Mouse (Mus musculus) heart, postnatal 14 days (tissue): Measurements from ENCODE around the gene Ccdc163. TPM values are rescaled to one million over a fixed set of nuclear protein-coding genes. Genes with fewer than 3 reads are reported as not detected.
"Not testable (repeated sequence)": the region's sequence is repeated elsewhere in the genome, so short reads cannot be mapped to it uniquely, and the experiment has no call there.

Experiments used
- DNase-seq, 2 experiments: peaks; one replicate each; pipeline ENCODE4 v3.0.0; 2021 to 2022
- intact Hi-C: fragments of 180-260 bp; cut with DNase I; formaldehyde crosslinking; loops from one replicate; pipeline ENCODE4 v1.15.1; 2025
- long read RNA-seq, 2 experiments: library from polyadenylated mRNA; stranded (forward); transcript quantifications; one replicate each; pipeline ENCODE4 v2.0.0; 2021
- total RNA-seq, 2 experiments: library from RNA; stranded (reverse); gene quantifications; 2 replicates each; pipeline ENCODE4 v1.2.3; 2021

Gene Ccdc163
- 1 to 10 TPM; 6.8 to 9.3 TPM for total RNA-seq
- long read RNA-seq, experiment 1, partial matches to known transcripts: 1 of 4 reads
- long read RNA-seq, experiment 1, other reads (novel, unspliced or antisense): 3 of 4 reads
- long read RNA-seq, experiment 2, partial matches to known transcripts: 0 of 2 reads
- long read RNA-seq, experiment 2, other reads (novel, unspliced or antisense): 2 of 2 reads

DNA sequence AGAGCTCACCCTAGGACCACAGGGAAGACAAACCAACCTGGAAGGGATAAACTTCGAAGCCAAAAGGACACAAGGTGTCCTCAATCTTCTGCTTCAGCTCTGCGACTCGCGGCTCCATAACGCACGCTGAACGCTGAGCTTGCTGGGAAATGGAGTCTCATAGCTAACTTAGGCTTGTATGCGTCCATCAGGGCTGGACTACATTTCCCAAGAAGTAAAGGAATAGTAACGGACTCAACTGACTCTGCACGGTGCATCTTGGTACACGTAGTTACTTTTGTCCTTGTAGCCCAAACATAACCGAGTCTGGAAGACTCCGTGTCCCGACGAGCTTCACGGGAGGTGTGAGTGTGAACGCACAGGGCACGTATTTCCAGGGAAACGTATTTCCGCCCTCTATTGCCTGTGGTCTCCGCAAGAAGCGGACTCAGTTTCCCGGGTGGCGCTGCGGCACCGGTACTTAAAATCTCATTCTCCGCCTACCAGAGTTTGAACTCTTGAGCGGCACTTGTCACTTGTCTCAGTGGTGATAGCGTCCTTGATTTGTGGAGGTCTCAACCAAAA, at the start of gene Ccdc163, which contains the start of gene Mmachc:
TSS of gene Ccdc163 (plus strand) at position 309 of the 564 bp plus-strand sequence.
TSS of gene Mmachc (minus strand) at position 206 of the 564 bp plus-strand sequence.
- peak; percentile 84 to 86 for DNase-seq
- intact Hi-C loops: no loop called here

DNA sequence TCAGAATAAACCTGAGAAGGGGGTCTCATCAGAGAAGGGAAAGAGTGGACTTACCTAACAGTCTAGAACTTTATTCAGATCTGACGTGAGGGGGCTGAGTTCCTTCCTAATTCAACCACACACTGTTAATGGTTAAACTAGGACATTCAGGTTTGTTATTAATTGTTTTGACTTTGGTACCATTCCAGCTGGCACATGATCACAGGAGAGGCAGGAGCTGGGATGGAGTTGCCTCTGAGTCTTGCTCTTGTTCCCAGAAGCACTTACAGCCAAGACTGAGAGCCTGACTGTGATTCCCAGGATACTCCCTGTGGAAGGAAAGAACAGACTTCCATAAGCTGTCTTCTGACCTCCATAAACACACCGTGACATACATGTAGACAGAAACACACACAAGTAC, 48.8 kb upstream of the Ccdc163 start:
- peak in 1 of 2 experiments; percentile 31 for DNase-seq
- intact Hi-C loops: no loop called here

DNA sequence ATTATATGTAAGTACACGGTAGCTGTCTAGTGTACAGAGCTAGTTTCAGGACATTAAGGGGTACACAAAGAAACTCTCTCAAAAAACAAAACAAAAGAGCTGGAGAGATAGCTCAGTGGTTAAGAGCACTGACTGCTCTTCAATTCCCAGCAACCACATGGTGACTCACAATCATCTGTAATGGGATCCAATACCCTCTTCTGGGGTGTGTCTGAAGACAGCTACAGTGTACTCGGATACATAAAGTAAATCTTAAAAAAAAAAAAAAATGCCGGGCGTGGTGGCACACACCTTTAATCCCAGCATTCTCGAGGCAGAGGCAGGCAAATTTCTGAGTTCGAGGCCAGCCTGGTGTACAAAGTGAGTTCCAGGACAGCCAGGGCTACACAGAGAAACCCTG, 48.4 kb upstream of the Ccdc163 start:
- intact Hi-C loops, DNase-seq: not testable (repeated sequence)

DNA sequence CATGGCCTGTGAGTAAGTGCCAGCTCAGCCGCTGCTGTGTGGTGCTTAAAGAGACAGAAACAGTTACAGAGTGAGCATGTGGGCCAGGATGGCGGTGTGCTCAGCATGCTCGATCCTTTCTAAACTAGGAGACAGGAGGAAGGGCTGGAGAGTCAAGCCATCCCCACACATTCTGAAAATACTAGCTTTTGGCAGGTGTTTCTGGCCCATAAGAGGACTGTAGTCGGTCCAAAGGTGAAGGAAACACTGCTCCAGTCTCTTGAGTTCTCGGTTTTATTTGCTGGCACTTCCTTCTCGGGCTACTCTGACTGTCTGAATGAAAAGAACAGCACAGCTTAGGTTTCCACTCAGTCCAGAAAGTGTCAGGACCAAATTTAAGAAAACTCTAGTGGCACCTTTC, 47.5 kb upstream of the Ccdc163 start:
- DNase-seq: no peak
- intact Hi-C loops: no loop called here

DNA sequence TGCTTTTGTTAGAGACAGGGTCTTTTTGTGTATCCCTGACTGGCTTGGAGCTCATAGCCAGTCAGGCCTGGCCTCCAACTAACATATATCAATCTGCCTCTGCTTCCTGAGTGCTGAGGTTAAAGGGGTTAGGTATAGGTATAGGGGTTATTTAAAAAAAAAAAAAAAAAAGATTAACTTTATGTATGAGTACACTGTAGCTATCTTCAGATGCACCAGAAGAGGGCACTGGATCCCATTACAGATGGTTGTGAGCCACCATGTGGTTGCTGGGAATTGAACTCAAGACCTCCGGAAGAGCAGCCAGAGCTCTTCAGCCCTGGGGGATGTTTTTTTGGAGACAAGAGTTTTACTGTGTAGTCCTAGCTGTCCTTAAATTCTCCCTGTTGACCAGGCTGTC, 46.3 kb upstream of the Ccdc163 start:
- no peak for DNase-seq

DNA sequence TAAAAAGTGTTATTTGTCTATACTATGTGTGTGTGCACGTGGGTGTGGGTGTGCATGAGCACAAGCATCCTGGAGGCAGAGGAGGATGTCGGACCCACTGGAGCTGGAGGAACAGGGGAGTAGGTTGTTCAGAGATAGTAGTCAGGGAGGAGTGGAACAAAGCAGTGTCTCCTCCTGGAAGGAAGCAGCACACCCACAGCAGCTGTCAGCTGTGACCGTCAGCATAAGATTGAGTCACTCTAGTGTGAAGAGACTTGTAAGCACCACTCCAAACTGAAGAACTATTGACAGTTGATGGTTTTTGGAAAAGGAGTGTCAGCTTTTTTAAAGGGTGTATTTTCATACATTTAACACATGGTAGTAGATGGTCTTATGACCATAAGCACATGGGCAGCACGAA, 41.7 kb upstream of the Ccdc163 start:
- intact Hi-C loops: no loop called here
- DNase-seq: no peak

More for the DNA sequence above, 46.3 kb upstream of the Ccdc163 start:
- intact Hi-C loops: no loop called here

DNA sequence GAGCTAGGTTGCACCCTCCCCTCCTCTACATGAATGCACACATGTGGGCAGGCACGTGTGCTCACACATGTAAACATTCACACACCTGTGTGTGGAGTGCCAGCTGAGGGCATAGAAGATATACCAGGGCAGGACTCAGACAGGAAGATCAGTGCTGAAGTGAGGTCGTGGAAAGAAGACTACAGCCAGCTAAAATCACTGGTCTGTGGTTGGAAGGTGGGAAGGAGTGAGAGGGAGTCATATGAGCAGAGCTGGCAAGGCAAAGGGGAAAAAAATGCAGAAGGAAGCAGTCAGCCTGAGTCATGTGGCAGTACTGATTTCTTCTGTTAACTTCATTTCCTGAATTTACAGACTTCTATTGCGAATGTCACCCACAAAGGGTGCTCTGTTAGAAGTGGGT, 40.2 kb upstream of the Ccdc163 start:
- no peak for DNase-seq
- intact Hi-C loops: no loop called here

DNA sequence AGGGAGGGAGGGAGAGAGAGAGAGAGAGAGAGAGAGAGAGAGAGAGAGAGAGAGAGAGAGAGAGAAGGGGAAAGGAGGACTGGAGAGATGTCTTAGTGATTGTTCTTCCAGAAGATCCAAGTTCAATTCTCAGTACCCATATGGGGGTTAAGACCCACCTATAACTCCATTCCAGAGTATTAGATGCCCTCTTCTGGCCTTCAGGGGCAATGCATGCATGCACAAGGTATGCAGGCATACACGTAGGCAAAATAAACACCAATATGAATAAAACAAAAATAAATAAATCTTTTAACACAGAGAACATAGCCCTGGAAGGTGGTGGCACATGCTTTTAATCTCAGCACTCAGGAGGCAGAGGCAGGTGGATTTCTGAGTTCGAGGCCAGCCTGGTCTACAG, 39.0 kb upstream of the Ccdc163 start:
- DNase-seq: peak in 1 of 2 experiments; percentile 21
- intact Hi-C loops: no loop called here

DNA sequence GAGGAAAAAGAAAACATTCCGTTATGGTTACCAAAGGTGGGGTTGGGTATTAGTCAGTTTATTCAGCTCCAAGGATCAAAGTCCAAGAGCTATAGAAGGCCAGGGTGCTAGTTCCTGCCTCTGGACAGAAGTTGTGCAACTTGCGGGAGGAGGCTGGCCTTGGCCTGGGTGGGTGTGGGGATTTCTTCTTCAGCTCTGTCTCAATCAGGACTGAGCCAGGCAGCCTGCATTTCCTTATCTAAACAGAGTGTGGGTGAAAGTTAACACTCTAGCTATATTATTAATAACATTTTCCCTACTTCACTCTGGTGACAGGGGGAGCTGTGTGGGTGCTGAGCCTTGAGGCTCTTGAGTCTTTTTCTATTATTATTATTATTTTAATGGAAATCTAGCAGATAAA, 35.5 kb upstream of the Ccdc163 start:
- DNase-seq: peak; percentile 23 to 30
- intact Hi-C loops: no loop called here

DNA sequence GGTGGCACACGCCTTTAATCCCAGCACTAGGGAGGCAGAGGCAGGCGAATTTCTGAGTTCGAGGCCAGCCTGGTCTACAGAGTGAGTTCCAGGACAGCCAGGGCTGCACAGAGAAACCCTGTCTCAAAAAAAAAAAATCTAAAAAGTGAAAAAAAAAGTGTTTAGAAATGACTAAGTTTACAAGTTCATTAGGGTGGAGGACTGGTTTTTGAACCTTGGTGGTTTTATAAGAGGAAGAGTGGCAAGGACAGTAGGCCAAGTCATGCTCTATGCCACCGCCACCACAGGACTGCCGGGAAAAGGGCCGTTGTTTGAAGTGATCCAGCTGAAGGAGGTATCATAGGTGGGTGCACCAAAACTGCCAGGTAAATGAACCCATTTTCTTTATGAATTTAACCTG, 33.5 kb upstream of the Ccdc163 start:
- DNase-seq, intact Hi-C loops: not testable (repeated sequence)

DNA sequence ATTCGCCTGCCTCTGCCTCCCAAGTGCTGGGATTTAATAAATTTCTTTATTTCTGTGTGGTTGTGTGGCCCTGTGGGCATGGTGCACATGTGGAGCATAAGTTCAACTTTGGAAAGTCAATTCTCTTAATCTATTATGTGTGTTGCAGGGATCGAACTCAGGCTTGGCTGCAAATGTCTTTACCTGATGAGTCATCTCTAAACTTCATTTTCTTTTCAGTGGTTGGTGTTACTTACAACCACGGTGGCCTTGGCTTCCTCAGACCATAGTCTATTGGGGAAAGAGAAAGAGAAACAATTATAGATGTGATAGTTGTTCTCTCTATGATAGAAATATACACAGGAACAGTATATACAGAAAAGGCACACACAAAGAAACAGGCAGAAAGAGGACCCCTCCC, 32.3 kb upstream of the Ccdc163 start:
- DNase-seq: no peak
- intact Hi-C loops: no loop called here

DNA sequence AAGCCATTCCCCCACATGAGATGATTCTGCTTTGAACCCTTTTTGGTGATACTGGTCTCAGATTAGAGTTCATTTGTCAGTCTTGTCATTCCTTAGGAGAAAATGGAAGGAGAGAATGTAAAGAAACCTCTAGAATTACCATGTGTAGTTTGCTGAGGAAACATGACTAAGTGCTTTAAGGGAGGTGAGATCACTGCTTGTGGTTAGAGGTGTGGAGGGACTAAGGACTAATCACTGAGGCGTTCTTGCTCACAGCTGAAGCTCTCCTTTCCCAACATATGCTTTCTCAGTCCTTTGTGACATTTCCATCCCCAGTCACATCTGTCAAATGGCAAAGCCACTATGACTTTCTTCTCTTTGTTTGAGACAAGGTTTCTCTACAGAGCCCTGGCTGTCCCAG, 30.5 kb upstream of the Ccdc163 start:
- intact Hi-C loops: no loop called here
- DNase-seq: no peak

DNA sequence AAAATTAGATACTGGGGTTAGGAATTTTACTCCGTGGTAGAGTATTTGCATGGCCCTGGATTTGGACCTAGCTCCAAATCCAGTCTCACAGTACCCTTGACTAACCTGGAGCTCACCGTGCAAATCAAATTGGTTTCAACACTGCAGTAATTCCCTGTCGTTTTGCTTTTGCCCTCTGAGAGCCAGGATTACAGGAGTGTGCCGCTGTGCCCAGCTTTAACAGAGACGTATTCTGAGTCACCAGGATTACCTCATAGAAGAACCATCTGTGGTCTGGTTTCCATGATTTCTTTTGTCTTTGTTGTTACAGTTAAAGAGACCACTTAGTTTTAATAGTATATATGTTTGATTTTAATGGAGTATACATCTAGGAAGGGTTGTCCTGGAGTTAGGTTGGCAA, 29.2 kb upstream of the Ccdc163 start:
- DNase-seq: no peak
- intact Hi-C loops: no loop called here

DNA sequence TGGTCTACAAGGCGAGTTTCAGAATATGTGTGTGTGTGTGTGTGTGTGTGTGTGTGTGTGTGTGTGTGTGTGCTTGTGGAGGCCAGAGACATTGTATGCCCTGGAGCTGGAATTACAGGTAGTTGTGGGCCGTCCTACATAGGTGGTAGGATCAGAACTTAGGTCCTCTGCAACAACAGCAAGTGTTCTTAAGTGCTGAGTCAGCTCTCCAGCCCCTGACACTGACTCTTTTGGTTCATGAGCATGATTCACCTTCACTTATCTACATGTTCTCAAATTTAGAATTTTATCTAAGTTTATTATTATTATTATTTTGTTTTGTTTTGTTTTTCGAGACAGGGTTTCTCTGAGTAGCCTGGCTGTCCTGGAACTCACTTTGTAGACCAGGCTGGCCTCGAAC, 27.8 kb upstream of the Ccdc163 start:
- intact Hi-C loops, DNase-seq: not testable (repeated sequence)

DNA sequence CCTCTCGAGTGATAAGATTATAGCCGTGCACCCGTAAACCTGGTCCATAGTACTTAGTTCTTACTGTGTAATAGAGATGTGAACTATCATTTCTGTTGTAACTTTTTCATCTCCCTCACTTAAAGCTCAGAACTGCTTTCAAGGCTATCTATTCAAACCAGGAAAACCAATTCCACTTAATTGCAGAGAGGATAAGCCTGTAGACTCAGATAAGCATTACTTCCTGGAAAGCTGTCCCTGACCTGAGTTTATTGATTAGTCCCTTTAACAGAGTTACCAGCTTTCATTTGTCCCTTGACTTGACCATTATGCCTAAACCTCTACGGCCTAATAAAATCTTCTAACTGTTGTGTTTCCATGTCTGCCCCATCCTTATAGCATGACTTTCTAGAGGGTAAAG, 24.4 kb upstream of the Ccdc163 start:
- intact Hi-C loops: no loop called here
- DNase-seq: no peak

DNA sequence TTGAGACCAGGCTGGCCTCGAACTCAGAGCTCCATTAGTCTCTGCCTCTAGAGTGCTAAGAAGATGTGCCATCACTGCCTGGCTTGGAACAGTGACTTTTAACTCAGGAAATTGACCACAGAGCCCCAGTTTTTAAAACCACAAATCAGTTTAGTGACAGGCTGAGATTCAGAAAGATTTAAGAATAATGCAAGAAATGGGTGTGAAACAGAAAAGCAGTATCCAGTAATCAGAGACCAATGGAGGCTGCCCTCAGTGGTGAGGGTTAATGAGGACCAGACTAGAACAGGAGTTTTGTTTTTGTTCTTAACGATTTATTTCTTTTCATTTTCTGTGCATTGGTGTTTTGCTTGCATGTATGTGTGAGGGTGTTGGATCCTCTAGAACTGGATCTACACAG, 23.6 kb upstream of the Ccdc163 start:
- intact Hi-C loops: loop anchor here (5.0 kb wide), 2 partner anchors 32 to 127 kb away; partner anchors contain the start of genes Akr1a1, Gpbp1l1 and Tmem69

DNA sequence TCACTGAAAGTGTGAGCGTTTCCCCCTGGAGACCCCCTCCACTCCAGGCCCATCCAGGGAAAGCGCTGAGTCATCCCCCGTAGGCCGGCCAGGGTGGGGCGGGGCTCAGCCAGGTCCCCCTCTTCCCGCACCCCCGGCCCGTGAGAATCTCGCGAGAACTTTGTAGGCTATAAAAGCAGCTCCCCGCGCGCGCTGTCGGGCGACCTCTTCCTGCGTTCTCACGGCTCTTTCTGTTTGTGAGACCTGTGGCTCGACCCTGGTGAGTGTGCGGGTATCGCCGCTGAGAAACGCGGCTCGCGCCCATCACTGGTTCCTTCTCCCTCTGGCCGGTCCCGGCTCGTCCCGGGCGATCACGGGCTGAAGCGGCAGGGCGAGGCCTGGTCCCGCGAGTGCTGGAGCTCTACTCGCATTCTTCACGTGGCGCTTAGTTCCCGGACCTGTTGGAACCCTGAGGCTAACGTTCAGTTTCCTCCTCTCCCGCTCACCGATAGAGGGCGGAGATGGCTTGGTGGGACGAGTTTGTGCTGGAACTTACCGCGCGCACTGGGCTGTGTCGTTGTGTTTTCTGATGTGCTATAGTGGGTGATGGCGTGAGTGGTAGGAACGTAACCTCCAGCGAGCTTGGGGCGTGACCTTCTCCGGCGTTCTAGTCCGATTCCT, 22.8 kb upstream of the Ccdc163 start, which contains the start of gene Prdx1:
TSS of gene Prdx1 (plus strand) at position 143 of the 660 bp plus-strand sequence.
- peak; percentile 96 to 99 for DNase-seq
- intact Hi-C loops: loop anchor here (5.0 kb wide), 2 partner anchors 33 to 128 kb away; partner anchors contain the start of genes Akr1a1, Gpbp1l1 and Tmem69

More for the DNA sequence above, 23.6 kb upstream of the Ccdc163 start:
- DNase-seq: no peak

DNA sequence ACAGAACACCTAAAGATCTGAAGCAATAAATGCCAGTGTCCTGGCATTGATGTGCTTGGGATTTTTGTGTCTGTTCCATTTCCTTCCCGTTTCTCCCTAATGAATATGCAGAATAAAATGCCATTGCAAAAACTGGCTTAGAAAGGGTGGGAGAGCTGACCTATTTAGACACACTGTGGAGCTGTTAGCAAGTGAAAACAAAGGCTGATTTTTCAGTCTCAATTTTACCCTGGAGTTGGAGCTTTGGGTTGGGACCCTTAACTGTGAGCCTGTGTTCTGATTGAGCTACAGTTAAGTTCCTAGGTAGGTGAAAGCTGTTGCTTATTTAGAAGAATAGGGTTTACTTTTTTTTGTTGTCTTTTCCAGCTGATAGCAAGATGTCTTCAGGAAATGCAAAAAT, 21.3 kb upstream of the Ccdc163 start:
- intact Hi-C loops: loop anchor here (5.0 kb wide), 2 partner anchors 35 to 130 kb away; partner anchors contain the start of genes Akr1a1, Gpbp1l1 and Tmem69

DNA sequence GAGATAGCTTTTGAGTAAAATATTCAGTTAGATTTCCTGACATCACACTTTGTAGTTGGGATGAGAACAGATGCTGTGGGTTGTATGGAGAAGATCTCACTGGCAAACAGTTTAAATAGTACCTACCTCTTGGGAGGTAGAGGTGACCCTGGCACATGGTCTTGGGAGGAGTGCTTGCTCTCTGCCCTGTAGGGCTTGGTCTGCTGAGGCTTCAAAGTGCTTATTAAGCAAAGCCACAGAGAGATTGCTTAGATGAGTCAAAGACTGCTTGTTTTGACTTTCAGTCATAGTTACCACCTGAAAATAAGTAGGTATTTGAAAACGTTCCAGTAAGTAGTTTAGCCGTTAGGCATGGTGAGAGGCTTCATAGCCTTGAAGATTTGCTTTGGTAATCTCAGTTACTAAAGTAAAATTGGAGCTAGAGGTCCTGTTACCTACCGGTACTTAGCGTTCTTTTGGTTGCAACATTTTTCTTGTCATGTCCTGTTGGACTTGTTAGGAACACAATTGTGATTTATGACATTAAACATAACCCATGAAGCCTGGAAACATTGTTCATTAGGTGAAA, 18.9 kb upstream of the Ccdc163 start:
- DNase-seq: no peak
- intact Hi-C loops: loop anchor here (5.0 kb wide), 2 partner anchors 37 to 132 kb away; partner anchors contain the start of genes Akr1a1, Gpbp1l1 and Tmem69

More for the DNA sequence above, 21.3 kb upstream of the Ccdc163 start:
- no peak for DNase-seq

DNA sequence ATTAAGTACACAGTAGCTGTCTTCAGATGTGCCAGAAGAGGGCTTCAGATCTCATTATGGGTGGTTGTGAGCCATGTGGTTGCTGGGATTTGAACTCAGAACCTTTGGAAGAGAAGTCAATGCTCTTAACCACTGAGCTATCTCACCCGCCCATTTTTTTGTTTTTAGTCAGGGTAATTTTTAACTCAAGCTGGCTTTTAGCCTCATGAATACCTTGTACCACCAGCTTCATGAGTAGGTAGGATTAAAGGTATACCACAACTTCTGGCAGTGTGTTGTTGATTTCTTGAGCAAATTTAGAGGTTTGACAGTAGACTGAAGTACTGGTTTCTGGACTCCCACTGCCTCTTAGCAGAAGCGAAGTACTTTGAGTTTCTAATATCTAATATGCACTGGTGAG, 16.2 kb upstream of the Ccdc163 start:
- intact Hi-C loops: no loop called here

DNA sequence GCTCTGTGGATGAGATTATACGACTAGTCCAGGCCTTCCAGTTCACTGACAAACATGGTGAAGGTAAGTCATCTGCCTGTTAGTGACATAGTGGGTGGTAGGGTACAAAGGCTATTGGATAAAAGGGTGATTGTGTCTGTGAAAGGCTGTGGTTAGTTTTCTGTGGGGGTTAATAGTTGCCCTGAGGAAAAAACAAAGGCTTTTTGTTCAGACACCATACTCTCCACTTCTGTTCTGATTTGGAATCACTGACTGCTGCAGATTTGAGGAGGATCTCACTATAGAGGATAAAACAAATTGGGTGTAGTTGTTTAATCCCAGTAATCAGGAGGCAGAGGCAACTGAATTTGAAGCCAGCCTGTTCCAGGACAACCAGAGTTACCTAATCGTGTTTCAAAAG, 14.5 kb upstream of the Ccdc163 start:
- intact Hi-C loops: no loop called here
- DNase-seq: no peak

More for the DNA sequence above, 16.2 kb upstream of the Ccdc163 start:
- DNase-seq: no peak
